Mouse (Mus musculus): Measurements from ENCODE around the gene Grm4. TPM values are rescaled to one million over a fixed set of nuclear protein-coding genes. Genes with fewer than 3 reads are reported as not detected.

Grm4 gene
- polyA plus RNA-seq, 1 experiment: not detected

DNA sequence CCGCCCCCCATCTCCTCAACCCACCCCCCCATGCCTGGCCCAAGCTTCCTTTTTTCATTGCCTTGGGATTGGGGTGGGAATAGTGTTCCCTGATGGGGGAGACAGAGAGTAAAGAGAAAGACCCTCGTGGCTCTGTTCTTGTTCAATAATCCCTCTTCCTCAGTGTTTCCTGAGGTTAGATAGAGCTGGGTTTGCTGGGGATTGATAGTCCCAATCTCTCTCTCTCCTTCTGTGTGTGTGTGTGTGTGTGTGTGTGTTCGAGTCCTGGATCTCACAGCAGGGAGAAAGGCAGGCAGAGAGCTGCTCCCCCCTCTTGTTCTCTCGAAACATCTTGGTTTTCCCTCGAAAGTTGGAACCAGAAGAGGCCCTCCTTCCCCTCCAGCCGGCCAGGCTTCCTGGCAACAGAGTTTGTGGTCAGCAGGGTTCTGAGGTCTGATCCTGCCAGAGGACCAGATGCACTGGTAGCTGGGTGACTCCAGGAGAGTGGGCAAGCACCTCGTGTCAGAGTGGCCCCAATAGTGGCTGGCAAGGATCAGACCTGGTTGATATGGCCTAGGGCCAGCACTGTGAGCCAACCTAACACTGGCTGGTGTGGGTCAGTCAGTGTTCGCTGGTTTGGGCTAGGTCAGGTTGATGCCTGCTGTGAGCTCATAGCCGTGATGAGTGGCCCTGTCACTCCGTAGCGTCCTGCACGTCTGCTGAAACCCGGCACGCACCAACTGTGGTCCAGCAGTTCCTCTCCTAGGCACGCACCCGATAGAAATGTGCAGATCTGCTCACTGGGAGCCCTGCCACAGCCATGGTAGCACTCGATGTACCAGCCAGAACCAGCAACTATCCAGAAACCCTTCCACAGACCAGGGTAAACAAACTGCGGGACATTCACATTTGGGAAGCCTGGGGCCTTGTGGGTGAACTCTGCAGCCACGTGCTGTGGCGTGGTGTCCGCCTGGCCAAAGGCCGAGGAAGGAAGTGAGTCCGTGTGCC lies 31.3 kb upstream of the Grm4 start:
- peaks cover 3% of the 10 kb centered on the region; the same call in 1 of the 2 replicates for H3K4me1 ChIP-seq (ENCODE audit: control insufficient read depth, insufficient read depth, low read length)
- TF ChIP-seq CTCF (IDR thresholded peaks at IDR 0.05; ENCODE audit: borderline replicate concordance, insufficient read depth, low read length) (no peak), POLR2A (IDR thresholded peaks at IDR 0.05; ENCODE audit: low read depth, low read length) (no peak)
- H3K27ac ChIP-seq (ENCODE audit: insufficient read depth, low read length): no peak overlapping the region
- H3K4me3 ChIP-seq (ENCODE audit: insufficient read depth, low read length): no peak overlapping the region

DNA sequence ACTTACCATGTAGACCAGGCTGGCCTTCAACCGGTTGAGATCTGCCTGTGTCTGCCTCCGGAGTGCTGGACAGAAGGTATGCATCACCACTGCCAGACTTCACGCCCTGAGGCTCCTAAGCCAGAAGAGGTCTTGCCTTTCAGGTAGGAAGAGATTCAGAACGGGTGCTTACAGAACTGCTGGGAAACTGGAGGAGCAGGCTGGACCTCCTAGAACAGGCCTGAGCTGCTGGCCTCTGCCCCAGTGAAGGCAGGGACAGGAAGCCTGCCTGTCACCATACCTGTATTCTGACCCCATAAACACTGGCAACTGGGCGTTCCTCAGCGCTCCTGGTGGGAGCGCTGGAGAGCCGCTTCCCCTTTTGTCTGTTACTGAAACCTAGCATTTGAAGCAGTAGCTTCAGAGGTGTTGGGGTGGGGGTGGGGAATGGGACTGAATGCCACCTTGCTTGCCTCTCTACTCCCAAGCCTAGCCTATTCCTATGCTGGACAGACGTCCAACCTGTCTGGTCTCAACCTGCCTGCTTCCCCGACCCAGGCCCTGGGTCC lies 30.3 kb upstream of the Grm4 start:
- TF ChIP-seq POLR2A (IDR thresholded peaks at IDR 0.05; ENCODE audit: low read depth, low read length) (no peak), CTCF (IDR thresholded peaks at IDR 0.05; ENCODE audit: borderline replicate concordance, insufficient read depth, low read length) (no peak)
- Histone ChIP-seq H3K4me3 (ENCODE audit: insufficient read depth, low read length) (no peak overlapping the region), H3K27ac (ENCODE audit: insufficient read depth, low read length) (no peak overlapping the region), H3K4me1 (ENCODE audit: control insufficient read depth, insufficient read depth, low read length) (peaks cover 11% of the 10 kb centered on the region; the same call in 1 of the 2 replicates)

DNA sequence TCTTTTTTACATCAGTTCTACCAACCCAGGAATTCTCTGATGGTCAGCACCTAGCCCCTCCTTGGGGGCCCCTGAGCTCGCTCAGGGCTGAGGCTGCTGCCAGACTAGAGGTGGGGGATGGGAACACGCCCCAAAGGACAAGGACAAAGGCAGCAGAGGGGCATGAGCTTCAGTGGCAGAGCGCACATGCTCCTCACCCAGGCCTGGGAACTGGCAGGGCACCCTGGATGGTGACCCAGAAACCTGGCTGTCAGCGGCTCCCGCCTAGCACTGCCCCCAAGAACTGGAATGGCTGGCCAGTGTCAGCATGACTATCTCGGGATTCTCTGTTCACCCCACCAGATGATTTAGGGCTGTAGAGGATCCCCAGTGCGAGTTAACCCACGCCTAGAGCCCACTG lies 28.0 kb upstream of the Grm4 start:
- Histone ChIP-seq H3K27ac (ENCODE audit: insufficient read depth, low read length) (no peak overlapping the region), H3K4me3 (ENCODE audit: insufficient read depth, low read length) (no peak overlapping the region), H3K4me1 (ENCODE audit: control insufficient read depth, insufficient read depth, low read length) (peaks cover 15% of the 10 kb centered on the region; the same call in 1 of the 2 replicates)
- no peak for TF ChIP-seq CTCF (IDR thresholded peaks at IDR 0.05; ENCODE audit: borderline replicate concordance, insufficient read depth, low read length)
- no peak for TF ChIP-seq POLR2A (IDR thresholded peaks at IDR 0.05; ENCODE audit: low read depth, low read length)

DNA sequence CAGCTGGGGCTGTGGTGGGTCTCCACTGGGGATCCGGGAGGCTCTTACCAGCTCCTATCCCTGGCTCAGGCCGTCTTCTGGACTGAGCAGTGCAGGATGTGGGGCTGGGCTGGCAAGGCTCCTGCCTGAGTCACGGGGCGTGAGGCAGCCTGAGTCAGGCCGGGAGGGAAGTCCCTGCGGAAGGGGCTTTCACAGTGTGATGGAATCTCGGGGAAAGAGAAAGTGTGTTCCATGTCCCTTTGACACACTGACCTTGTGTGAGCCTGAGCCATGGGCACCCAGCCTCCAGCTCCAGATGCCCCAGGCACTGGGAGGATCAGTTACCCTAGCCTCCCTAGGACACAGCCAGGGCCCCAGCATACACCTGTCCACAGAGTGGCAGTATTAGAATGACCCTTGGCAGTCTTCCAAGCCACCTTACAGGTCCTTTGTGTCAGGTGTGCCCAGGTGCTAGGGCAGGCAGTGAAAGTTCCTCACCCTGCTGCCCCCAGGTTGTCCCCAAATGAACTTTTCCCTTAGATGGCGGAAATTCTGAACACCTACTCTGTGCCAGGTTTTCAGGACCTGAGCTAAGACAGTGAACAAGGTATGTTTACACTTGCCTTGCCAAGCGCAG lies 26.2 kb upstream of the Grm4 start:
- Histone ChIP-seq H3K27ac (ENCODE audit: insufficient read depth, low read length) (peak overlapping the region; percentile 29; the same call in 1 of the 2 replicates), H3K4me3 (ENCODE audit: insufficient read depth, low read length) (no peak overlapping the region), H3K4me1 (ENCODE audit: control insufficient read depth, insufficient read depth, low read length) (peaks cover 15% of the 10 kb centered on the region; the same call in 1 of the 2 replicates)
- peak; percentile 44; the same call in 1 of the 2 replicates for TF ChIP-seq POLR2A (IDR thresholded peaks at IDR 0.05; ENCODE audit: low read depth, low read length)
- TF ChIP-seq CTCF (IDR thresholded peaks at IDR 0.05; ENCODE audit: borderline replicate concordance, insufficient read depth, low read length): no peak

DNA sequence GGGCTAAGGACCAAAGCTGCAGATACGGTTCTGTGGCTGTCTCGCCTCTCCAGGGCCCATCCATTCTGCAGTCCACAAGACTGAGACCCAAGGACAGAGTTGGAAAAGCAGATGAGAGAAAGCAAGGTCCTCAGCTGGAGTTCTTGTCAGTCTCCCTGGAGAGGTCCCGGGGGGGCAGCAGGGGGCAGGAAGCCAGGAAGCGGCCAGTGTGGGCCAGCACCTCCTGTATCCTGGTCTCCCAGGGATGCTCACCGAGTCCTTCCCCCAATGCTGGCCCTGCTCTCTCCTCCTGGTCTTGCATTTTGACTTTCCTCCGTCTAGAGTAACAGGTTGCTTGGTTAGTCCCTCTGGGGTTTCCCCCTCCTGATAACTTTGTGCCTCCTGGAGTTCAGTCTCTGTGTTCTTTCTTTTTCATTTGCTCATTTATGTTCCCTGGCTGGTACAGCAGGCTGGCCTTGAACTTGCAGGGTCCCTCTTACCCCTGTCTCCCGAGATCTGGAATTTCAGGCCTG lies 25.4 kb upstream of the Grm4 start:
- Histone ChIP-seq H3K4me1 (ENCODE audit: control insufficient read depth, insufficient read depth, low read length) (peaks cover 15% of the 10 kb centered on the region; the same call in 1 of the 2 replicates), H3K27ac (ENCODE audit: insufficient read depth, low read length) (peak overlapping the region; percentile 29; the same call in 1 of the 2 replicates), H3K4me3 (ENCODE audit: insufficient read depth, low read length) (no peak overlapping the region)
- TF ChIP-seq CTCF (IDR thresholded peaks at IDR 0.05; ENCODE audit: borderline replicate concordance, insufficient read depth, low read length) (no peak), POLR2A (IDR thresholded peaks at IDR 0.05; ENCODE audit: low read depth, low read length) (no peak)

DNA sequence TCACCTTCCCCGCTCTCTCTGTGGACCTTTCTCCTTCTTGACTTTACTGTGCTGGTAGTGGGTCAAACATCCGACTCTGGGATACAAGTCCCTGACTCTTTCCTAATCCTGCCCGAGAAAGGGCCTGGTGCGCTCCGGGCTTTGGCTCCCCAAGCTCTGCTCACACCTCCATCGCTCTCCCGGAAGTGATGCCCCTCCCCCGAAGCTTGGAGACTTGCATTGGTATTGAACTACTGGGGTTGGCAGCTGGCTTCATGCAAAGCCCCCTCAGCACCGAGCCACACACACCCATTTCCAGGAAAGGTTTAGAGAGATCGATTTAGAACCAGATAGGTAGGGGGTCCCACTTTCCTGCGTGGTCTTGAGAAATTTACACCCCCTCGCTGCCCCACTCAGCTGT lies 24.8 kb upstream of the Grm4 start:
- TF ChIP-seq POLR2A (IDR thresholded peaks at IDR 0.05; ENCODE audit: low read depth, low read length) (no peak), CTCF (IDR thresholded peaks at IDR 0.05; ENCODE audit: borderline replicate concordance, insufficient read depth, low read length) (no peak)
- no peak overlapping the region for H3K27ac ChIP-seq (ENCODE audit: insufficient read depth, low read length)
- no peak overlapping the region for H3K4me3 ChIP-seq (ENCODE audit: insufficient read depth, low read length)
- H3K4me1 ChIP-seq (ENCODE audit: control insufficient read depth, insufficient read depth, low read length): peaks cover 15% of the 10 kb centered on the region; the same call in 1 of the 2 replicates

DNA sequence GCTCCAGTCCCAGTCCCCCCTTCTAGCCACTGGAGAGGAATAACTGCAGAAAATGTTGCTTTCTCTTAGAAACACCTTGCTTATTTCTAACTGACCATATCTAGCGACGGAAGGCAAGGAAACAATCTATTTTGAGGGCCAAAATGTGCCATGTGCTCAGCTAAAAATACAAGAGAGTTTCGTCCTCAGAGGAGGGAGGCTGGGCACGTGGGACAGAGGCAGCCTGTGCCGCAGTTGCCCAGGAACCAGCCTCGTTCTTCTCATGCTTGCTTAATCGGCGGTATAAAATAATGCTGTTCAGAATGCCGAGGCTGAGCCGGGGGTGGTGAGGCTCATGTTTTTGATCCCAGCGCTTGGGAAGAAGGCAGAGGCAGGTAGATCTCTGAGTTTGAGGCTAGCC lies 23.3 kb upstream of the Grm4 start:
- H3K4me3 ChIP-seq (ENCODE audit: insufficient read depth, low read length): no peak overlapping the region
- TF ChIP-seq POLR2A (IDR thresholded peaks at IDR 0.05; ENCODE audit: low read depth, low read length): no peak
- TF ChIP-seq CTCF (IDR thresholded peaks at IDR 0.05; ENCODE audit: borderline replicate concordance, insufficient read depth, low read length): no peak
- H3K4me1 ChIP-seq (ENCODE audit: control insufficient read depth, insufficient read depth, low read length): peaks cover 15% of the 10 kb centered on the region; the same call in 1 of the 2 replicates
- H3K27ac ChIP-seq (ENCODE audit: insufficient read depth, low read length): no peak overlapping the region

DNA sequence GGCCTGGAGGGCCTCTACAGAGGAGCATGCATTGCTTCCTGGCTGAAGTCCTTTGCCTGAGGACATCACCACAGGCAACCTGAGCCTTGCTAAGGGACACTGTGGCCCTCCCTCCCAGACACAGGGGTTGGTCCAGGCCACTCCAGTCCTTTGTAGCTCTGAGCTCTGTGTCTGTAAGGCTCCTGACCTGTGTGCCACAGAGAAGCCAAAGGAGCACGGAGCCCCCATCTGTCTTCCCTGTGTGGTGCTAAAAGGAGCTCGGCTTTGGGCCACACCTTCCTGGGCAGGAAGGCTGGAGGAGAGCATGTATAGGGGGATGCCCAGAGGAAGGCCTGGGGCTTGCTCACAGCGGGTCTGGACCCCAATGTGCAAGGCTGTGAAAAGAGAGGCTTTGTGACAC lies 20.8 kb upstream of the Grm4 start:
- TF ChIP-seq POLR2A (IDR thresholded peaks at IDR 0.05; ENCODE audit: low read depth, low read length) (no peak), CTCF (IDR thresholded peaks at IDR 0.05; ENCODE audit: borderline replicate concordance, insufficient read depth, low read length) (no peak)
- Histone ChIP-seq H3K4me1 (ENCODE audit: control insufficient read depth, insufficient read depth, low read length) (peaks cover 8% of the 10 kb centered on the region; the same call in 1 of the 2 replicates), H3K4me3 (ENCODE audit: insufficient read depth, low read length) (no peak overlapping the region), H3K27ac (ENCODE audit: insufficient read depth, low read length) (no peak overlapping the region)

DNA sequence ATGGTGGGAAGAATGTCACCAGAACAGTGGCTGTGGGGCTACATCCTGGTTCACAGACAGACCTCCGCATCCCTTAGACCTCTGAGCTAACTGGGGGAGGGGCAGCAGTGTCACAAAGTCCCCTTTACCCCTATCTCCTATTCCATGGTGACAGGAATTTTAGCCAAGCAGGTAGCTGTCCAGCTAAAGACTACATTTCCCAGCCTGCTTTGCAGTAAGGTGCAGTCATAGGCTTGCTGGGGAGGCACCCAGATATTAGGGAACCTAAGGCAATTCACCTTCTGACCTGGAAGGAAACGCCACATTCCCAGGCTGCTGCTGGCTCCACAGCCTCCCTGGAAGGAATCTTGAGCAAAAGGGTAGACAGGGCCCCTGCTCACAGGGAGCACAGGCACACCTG lies 20.1 kb upstream of the Grm4 start:
- 0 out of 2 replicates have a peak, but pooled peaks cover 1% of the 10 kb centered on the region for H3K4me1 ChIP-seq (ENCODE audit: control insufficient read depth, insufficient read depth, low read length)
- no peak overlapping the region for H3K4me3 ChIP-seq (ENCODE audit: insufficient read depth, low read length)
- H3K27ac ChIP-seq (ENCODE audit: insufficient read depth, low read length): no peak overlapping the region
- TF ChIP-seq CTCF (IDR thresholded peaks at IDR 0.05; ENCODE audit: borderline replicate concordance, insufficient read depth, low read length) (no peak), POLR2A (IDR thresholded peaks at IDR 0.05; ENCODE audit: low read depth, low read length) (no peak)
